In genomic region chr13:69604670-69605069, GRCm38 (mm10) we compare ENCODE assay signal across 31 mouse cellular contexts.
"Had no signal": no experiment of that assay in that cellular context is flagged by ENCODE, and none has a peak within 500 bp of the region (broad histone marks: within the 10 kb centered on the region; RNA-seq: fewer than 3 reads in every experiment).

No protein-coding gene starts in this region.

- ATAC-seq: liver, embryonic 12.5 days; liver, postnatal 0 days; midbrain, embryonic 13.5 days; midbrain, embryonic 15.5 days; midbrain, embryonic 16.5 days had no signal

- H3K4me3 ChIP-seq: limb, embryonic 10.5 days; limb, embryonic 12.5 days; limb, embryonic 13.5 days; limb, embryonic 15.5 days; liver, embryonic 12.5 days; liver, embryonic 13.5 days; liver, embryonic 15.5 days; lung, embryonic 15.5 days; midbrain, embryonic 10.5 days; midbrain, embryonic 12.5 days; midbrain, embryonic 13.5 days; midbrain, embryonic 15.5 days; myocyte; neural tube, embryonic 12.5 days had no signal

- H3K4me1 ChIP-seq: limb, embryonic 10.5 days; limb, embryonic 12.5 days; limb, embryonic 13.5 days; limb, embryonic 15.5 days; liver, embryonic 15.5 days; lung, embryonic 15.5 days; midbrain, embryonic 13.5 days; midbrain, embryonic 15.5 days; neural tube, embryonic 12.5 days had no signal

- H3K9ac ChIP-seq: limb, embryonic 12.5 days; limb, embryonic 13.5 days; limb, embryonic 15.5 days; liver, embryonic 12.5 days; liver, embryonic 13.5 days; liver, embryonic 14.5 days; liver, embryonic 15.5 days; liver, postnatal 0 days; lung, embryonic 14.5 days; lung, embryonic 15.5 days; midbrain, embryonic 12.5 days; midbrain, embryonic 13.5 days; midbrain, embryonic 15.5 days; neural tube, embryonic 12.5 days had no signal

- DNase-seq: left cerebral cortex, postnatal 4 days; liver; liver, embryonic 13.5 days; liver, postnatal 0 days; lung, adult 18-20 months; lung, adult 2 months; lung, embryonic 14.5 days; lung, postnatal 10 days; lung, postnatal 14 days; lung, postnatal 36 days; lung, postnatal 4 days; midbrain, embryonic 14.5 days had no signal

- H3K36me3 ChIP-seq: limb, embryonic 10.5 days; limb, embryonic 12.5 days; limb, embryonic 13.5 days; limb, embryonic 15.5 days; liver, embryonic 12.5 days; liver, embryonic 13.5 days; liver, embryonic 15.5 days; lung, embryonic 15.5 days; midbrain, embryonic 10.5 days; midbrain, embryonic 12.5 days; midbrain, embryonic 13.5 days; midbrain, embryonic 15.5 days; neural tube, embryonic 12.5 days had no signal

- H3K27me3 ChIP-seq: limb, embryonic 12.5 days; limb, embryonic 13.5 days; limb, embryonic 15.5 days; liver, embryonic 15.5 days; lung, embryonic 15.5 days; megakaryocyte, embryonic 14.5 days; midbrain, embryonic 12.5 days; midbrain, embryonic 13.5 days; midbrain, embryonic 15.5 days; neural tube, embryonic 12.5 days had no signal

- H3K27ac ChIP-seq: limb, embryonic 10.5 days; limb, embryonic 12.5 days; limb, embryonic 13.5 days; limb, embryonic 15.5 days; liver, embryonic 12.5 days; liver, embryonic 13.5 days; liver, embryonic 14.5 days; liver, embryonic 15.5 days; lung, embryonic 15.5 days; macrophage; midbrain, embryonic 10.5 days; midbrain, embryonic 12.5 days; midbrain, embryonic 13.5 days; midbrain, embryonic 15.5 days; neural tube, embryonic 12.5 days had no signal

- H3K4me2 ChIP-seq: limb, embryonic 12.5 days; limb, embryonic 13.5 days; limb, embryonic 15.5 days; liver, embryonic 11.5 days; liver, embryonic 12.5 days; liver, embryonic 13.5 days; liver, embryonic 15.5 days; lung, embryonic 14.5 days; lung, embryonic 15.5 days; midbrain, embryonic 11.5 days; midbrain, embryonic 12.5 days; midbrain, embryonic 13.5 days; midbrain, embryonic 15.5 days; neural tube, embryonic 12.5 days had no signal

- H3K9me3 ChIP-seq: limb, embryonic 10.5 days; limb, embryonic 12.5 days; limb, embryonic 13.5 days; limb, embryonic 15.5 days; liver, embryonic 12.5 days; liver, embryonic 13.5 days; liver, embryonic 15.5 days; lung, embryonic 15.5 days; megakaryocyte, embryonic 14.5 days; midbrain, embryonic 10.5 days; midbrain, embryonic 12.5 days; midbrain, embryonic 13.5 days; midbrain, embryonic 15.5 days; neural tube, embryonic 12.5 days had no signal
